Mouse (Mus musculus) C2C12 (cell line): ENCODE results near the gene Ssbp2.

Experiments
- CEBPB ChIP-seq: IDR thresholded peaks from one replicate; pipeline ENCODE4 v1.6.1; 2011; ENCODE audit warnings: low read depth, mild to moderate bottlenecking, control low read depth, moderate library complexity
- CTCF ChIP-seq: IDR thresholded peaks from one replicate; pipeline ENCODE4 v1.5.1; 2011; ENCODE audit not compliant: control insufficient read depth, insufficient read depth, insufficient read length
- FOSL1 ChIP-seq: IDR thresholded peaks from one replicate; pipeline ENCODE4 v1.8.0; 2011; ENCODE audit warnings: mild to moderate bottlenecking, low read length; ENCODE audit not compliant: poor library complexity, insufficient read depth, severe bottlenecking
- MAX ChIP-seq: IDR thresholded peaks from one replicate; pipeline ENCODE4 v1.6.1; 2011; ENCODE audit warnings: mild to moderate bottlenecking, control low read depth
- USF1 ChIP-seq: IDR thresholded peaks from one replicate; pipeline ENCODE4 v1.6.1; 2011; ENCODE audit warnings: low read depth, mild to moderate bottlenecking, control low read depth, moderate library complexity

GRCm38 (mm10) chr13:91441476-91441875 lies 18.6 kb upstream of the Ssbp2 start:
- TF ChIP-seq CEBPB: no peak
- no peak for TF ChIP-seq CTCF
- TF ChIP-seq USF1: no peak
- no peak for TF ChIP-seq MAX
- no peak for TF ChIP-seq FOSL1
